Mouse (Mus musculus): ENCODE data around the gene Gm17535.
"Not testable (repeated sequence)": the region's sequence is repeated elsewhere in the genome, so short reads cannot be mapped to it uniquely, and the experiment has no call there.

DNA sequence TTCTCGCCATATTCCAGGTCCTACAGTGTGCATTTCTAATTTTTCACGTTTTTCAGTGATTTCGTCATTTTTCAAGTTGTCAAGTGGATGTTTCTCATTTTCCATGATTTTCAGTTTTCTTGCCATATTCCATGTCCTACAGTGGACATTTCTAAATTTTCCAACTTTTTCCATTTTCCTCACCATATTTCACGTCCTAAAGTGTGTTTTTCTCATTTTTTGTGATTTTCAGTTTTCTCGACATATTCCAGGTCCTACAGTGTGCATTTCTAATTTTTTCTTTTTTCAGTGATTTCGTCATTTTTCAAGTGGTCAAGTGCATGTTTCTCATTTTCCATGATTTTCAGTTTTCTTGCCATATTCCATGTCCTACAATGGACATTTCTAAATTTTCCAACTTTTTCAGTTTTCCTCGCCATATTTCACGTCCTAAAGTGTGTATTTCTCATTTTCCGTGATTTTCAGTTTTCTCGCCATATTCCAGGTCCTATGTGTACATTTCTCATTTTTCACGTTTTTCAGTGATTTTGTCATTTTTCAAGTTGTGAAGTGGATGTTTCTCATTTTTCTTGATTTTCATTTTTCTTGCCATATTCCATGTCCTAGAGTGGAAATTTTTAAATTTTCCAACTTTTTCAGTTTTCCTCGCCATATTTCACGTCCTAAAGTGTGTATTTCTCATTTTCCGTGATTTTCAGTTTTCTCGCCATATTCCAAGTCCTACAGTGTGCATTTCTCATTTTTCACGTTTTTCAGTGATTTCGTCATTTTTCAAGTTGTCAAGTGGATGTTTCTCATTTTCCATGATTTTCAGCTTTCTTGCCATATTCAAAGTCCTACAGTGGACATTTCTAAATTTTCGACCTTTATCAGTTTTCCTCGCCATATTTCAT lies 14.3 kb upstream of the Gm17535 start:
- not testable (repeated sequence) for TF ChIP-seq CTCF (IDR thresholded peaks at IDR 0.05; ENCODE audit: control insufficient read depth, insufficient read depth, insufficient read length); MAX (IDR thresholded peaks at IDR 0.05); CEBPB (IDR thresholded peaks at IDR 0.05; ENCODE audit: low read depth)
